Mouse (Mus musculus) lung, postnatal 0 days (tissue): ENCODE measurements around the gene 1700029J07Rik.

Source experiments
- CTCF ChIP-seq: IDR thresholded peaks from 2 replicates; pipeline ENCODE4 v1.5.1; 2016; ENCODE audit warnings: antibody characterized with exemption, mild to moderate bottlenecking
- EP300 ChIP-seq: IDR thresholded peaks from 2 replicates; pipeline ENCODE4 v1.6.1; 2016; ENCODE audit warnings: antibody characterized with exemption, mild to moderate bottlenecking, control low read depth

DNA sequence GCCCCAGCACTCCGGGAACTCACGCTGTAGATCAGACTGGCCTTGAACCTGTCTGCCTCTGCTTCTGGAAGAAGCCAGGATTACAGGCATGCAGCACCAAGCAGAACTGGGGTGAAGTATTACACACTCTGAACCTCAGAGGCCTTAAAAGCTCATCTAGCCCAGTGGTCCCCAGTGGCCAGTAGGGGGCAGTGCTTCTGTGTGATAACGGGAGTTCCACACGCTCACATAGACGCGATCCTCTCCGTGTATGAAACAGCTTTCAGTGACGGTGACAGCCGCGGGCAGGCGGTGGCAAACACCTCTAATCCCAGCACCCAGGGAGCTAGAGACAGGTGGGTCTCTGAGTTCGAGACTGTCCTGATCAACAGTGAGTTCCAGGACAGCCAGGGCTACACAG, 4.2 kb downstream of the 1700029J07Rik start:
- TF ChIP-seq EP300 (no peak), CTCF (peak; percentile 24)
